Mouse (Mus musculus) heart, postnatal 25 days (tissue): ENCODE data around the gene Gpr142. TPM values are rescaled to one million over a fixed set of nuclear protein-coding genes. Genes with fewer than 3 reads are reported as not detected.

Source experiments
- total RNA-seq, 2 experiments: library from RNA; stranded (reverse); gene quantifications; 2 replicates each; pipeline ENCODE4 v1.2.3; 2021

Gene Gpr142
- total RNA-seq, 2 experiments from 2014 or later, result not detected

Other genes starting within 250 kb of the Gpr142 start
- gene Rpl38, start 130.4 kb upstream of the Gpr142 start, total RNA-seq, result 100 to 1,000 TPM; 532 to 566 TPM
- 1 to 10 TPM; 5.3 to 5.8 TPM for gene Ttyh2, start 123.5 kb upstream of the Gpr142 start, total RNA-seq
- under 1 TPM; 0.13 to 0.25 TPM for gene Dnaic2, start 71.5 kb upstream of the Gpr142 start, total RNA-seq
- under 1 TPM; 0.13 to 0.25 TPM for gene Kif19a, start 33.5 kb upstream of the Gpr142 start, total RNA-seq
- not detected for gene Btbd17, start 3.0 kb upstream of the Gpr142 start, total RNA-seq
- 1 to 10 TPM; 6.4 to 9.7 TPM for gene Gprc5c, start 52.2 kb downstream of the Gpr142 start, total RNA-seq
- gene Cd300a, start 91.1 kb downstream of the Gpr142 start, total RNA-seq, result under 1 TPM; 0.81 to 0.99 TPM
- 1 to 10 TPM; 1.0 to 1.2 TPM for gene Cd300lb, start 135.5 kb downstream of the Gpr142 start, total RNA-seq
- not detected for gene Cd300c, start 170.2 kb downstream of the Gpr142 start, total RNA-seq
- 1 to 10 TPM; 1.1 to 1.2 TPM for gene Cd300ld, start 191.0 kb downstream of the Gpr142 start, total RNA-seq
- gene Cd300c2, start 203.0 kb downstream of the Gpr142 start, total RNA-seq, result 1 to 10 TPM; 1.4 to 2.2 TPM
- not detected for gene Cd300ld2, start 217.3 kb downstream of the Gpr142 start, total RNA-seq
- under 1 TPM in 1 of 2 experiments, not detected in 1; 0.50 TPM for gene Cd300ld4, start 228.1 kb downstream of the Gpr142 start, total RNA-seq
- 1 to 10 TPM; 1.2 to 1.9 TPM for gene Cd300ld5, start 238.8 kb downstream of the Gpr142 start, total RNA-seq
- 1 to 10 TPM; 9.0 to 9.7 TPM for gene Cd300ld3, start 249.5 kb downstream of the Gpr142 start, total RNA-seq